In the genomic region with DNA sequence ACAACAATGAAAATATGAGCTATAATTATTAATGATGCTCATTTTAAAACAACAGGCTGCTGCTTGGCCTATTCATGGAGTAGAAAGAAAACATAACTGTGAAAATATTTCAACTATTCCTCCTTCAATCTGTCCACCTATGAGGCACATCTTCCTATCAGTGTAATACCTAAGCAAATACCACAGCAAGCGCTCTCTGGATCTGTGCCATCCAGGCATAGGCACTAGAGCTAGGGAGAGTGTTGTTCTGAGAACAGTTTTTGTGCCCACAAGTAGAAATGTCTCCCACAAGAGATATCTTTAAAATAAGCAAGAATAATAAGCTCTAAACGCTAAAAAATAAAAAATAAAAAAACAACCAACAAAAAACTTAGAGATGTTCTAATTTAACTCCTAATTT, we compare ENCODE assay signal across 25 mouse cellular contexts. TPM values are rescaled to one million over a fixed set of nuclear protein-coding genes. Genes with fewer than 3 reads are reported as not detected.
DNase-seq lines count a peak whose midpoint lies in the region; TF ChIP-seq lines count a peak whose summit lies in the region.
"Had no signal": no experiment of that assay in that cellular context is flagged by ENCODE, and none has a peak within 500 bp of the region (broad histone marks: within the 10 kb centered on the region; RNA-seq: fewer than 3 reads in every experiment).

No protein-coding gene starts in this region.

- no peaks in the 10 kb centered on the region; the same call in 1 of the 2 replicates for H3K36me3 ChIP-seq in liver, adult 2 months (ENCODE audit: control insufficient read depth, insufficient read depth, low read length)
- peaks cover 0 to 13% of the 10 kb centered on the region in 2 experiments for H3K36me3 ChIP-seq in CH12.LX (replicated peaks in 1 of 2; ENCODE audit: control insufficient read depth in 1 of 2, insufficient read depth in 1 of 2, low read length in 1 of 2)
- H3K36me3 ChIP-seq: heart, embryonic 12.5 days; liver, embryonic 12.5 days; midbrain, embryonic 13.5 days had no signal

- TF ChIP-seq EP300 in CH12.LX (IDR thresholded peaks at IDR 0.05; ENCODE audit: low read length), result no peak

- WGBS in liver, adult 2 months, result 72% methylated on average over 2 of the region's 2 CpGs

- dilution Hi-C loops in CH12.LX (cut with MboI; ENCODE audit: extremely low pct_ligation_motif_present, extremely low pct_unique_long_range_greater_than_20kb, low sequenced_read_pairs), result no loop called here

- no peak for TF ChIP-seq POLR2A in liver, adult 2 months (IDR thresholded peaks at IDR 0.05; ENCODE audit: extremely low read depth, insufficient read depth, low read length)
- no peak for TF ChIP-seq POLR2A in CH12.LX (IDR thresholded peaks at IDR 0.05; ENCODE audit: low read depth, low read length)

- H3K4me1 ChIP-seq in liver, adult 2 months (ENCODE audit: control insufficient read depth, insufficient read depth, low read length), result peaks cover 13% of the 10 kb centered on the region; the same call in 1 of the 2 replicates
- peaks cover 13 to 35% of the 10 kb centered on the region in 2 experiments for H3K4me1 ChIP-seq in CH12.LX (ENCODE audit: control insufficient read depth in 1 of 2, insufficient read depth in 2 of 2)
- H3K4me1 ChIP-seq: limb, embryonic 12.5 days had no signal

- H3K27me3 ChIP-seq in liver, adult 2 months (ENCODE audit: control insufficient read depth, insufficient read depth, low read length), result no peaks in the 10 kb centered on the region
- H3K27me3 ChIP-seq in CH12.LX (replicated peaks), result no peaks in the 10 kb centered on the region
- H3K27me3 ChIP-seq: heart, embryonic 12.5 days; limb, embryonic 12.5 days; liver, embryonic 12.5 days; megakaryocyte, embryonic 14.5 days; midbrain, embryonic 13.5 days had no signal

- peak; percentile 53 to 65 for DNase-seq in cerebellum, postnatal 10 days
- no peak for DNase-seq in cerebellum, postnatal 4 days (ENCODE audit: low spot score in 2 of 2)
- peak; percentile 43 for DNase-seq in liver, adult 2 months (ENCODE audit: extremely low read depth, low read depth, low spot score)
- no peak for DNase-seq in liver
- DNase-seq in CH12.LX (ENCODE audit: extremely low read depth), result no peak
- peak; percentile 43 for DNase-seq in Muller cell, postnatal 12 days (ENCODE audit: inconsistent ontology term)
- no peak for DNase-seq in layer of hippocampus, postnatal 36 days
- DNase-seq: adrenal gland, postnatal 10 days; gastrocnemius, adult 2 months; gastrocnemius, postnatal 36 days; heart, adult 18-20 months; kidney, adult 9 months; liver, postnatal 0 days; lung, postnatal 4 days; retina, postnatal 1 day; right cerebral cortex, postnatal 14 days; thymus, postnatal 4 days had no signal

- H3K27ac ChIP-seq in liver, adult 2 months (replicated peaks; ENCODE audit: insufficient read depth, low read depth, low read length), result no peak overlapping the region
- no peak overlapping the region for H3K27ac ChIP-seq in CH12.LX (ENCODE audit: insufficient read depth, low read depth)
- H3K27ac ChIP-seq: gastrocnemius, adult 2 months; hindbrain, embryonic 14.5 days; left cerebral cortex, adult 2 months; limb, embryonic 12.5 days; liver, embryonic 12.5 days; midbrain, embryonic 13.5 days had no signal

- H3K4me3 ChIP-seq in liver, adult 2 months (ENCODE audit: insufficient read depth, low read depth, low read length), result no peak overlapping the region
- no peak overlapping the region for H3K4me3 ChIP-seq in CH12.LX (replicated peaks in 1 of 3; ENCODE audit: low read depth in 2 of 3, low read length in 2 of 3, poor library complexity in 1 of 3)
- H3K4me3 ChIP-seq: erythroblast, embryonic 14.5 days; gastrocnemius, adult 2 months; heart, embryonic 12.5 days; left cerebral cortex, adult 2 months; limb, embryonic 12.5 days; liver, embryonic 12.5 days; megakaryocyte, embryonic 14.5 days; midbrain, embryonic 13.5 days had no signal

- no peak for TF ChIP-seq RAD21 in CH12.LX (IDR thresholded peaks at IDR 0.05; ENCODE audit: low read depth, low read length)

- H3K9me3 ChIP-seq in CH12.LX (replicated peaks; ENCODE audit: low read length), result no peaks in the 10 kb centered on the region
- H3K9me3 ChIP-seq: heart, embryonic 12.5 days; limb, embryonic 12.5 days; liver, embryonic 12.5 days; megakaryocyte, embryonic 14.5 days; midbrain, embryonic 13.5 days had no signal

- TF ChIP-seq CTCF in liver, adult 2 months (IDR thresholded peaks at IDR 0.05; ENCODE audit: low read depth, low read length), result no peak
- no peak for TF ChIP-seq CTCF in CH12.LX (conservative IDR thresholded peaks at IDR 0.05 in 1 of 2, IDR thresholded peaks at IDR 0.05 in 1 of 2; ENCODE audit: low read depth in 2 of 2, low read length in 2 of 2)

- peaks cover 15% of the 10 kb centered on the region; the same call in 1 of the 2 replicates for H3K79me2 ChIP-seq in liver, adult 2 months (ENCODE audit: control insufficient read depth, insufficient read depth, low read length)
- peaks cover 32% of the 10 kb centered on the region for H3K79me2 ChIP-seq in CH12.LX (replicated peaks; ENCODE audit: control insufficient read depth, extremely low read depth, insufficient read depth, poor library complexity, severe bottlenecking)

- in situ Hi-C loops in CH12.LX (cut with MboI; ENCODE audit: low pct_ligation_motif_present, low pct_unique_long_range_greater_than_20kb, low sequenced_read_pairs), result no loop called here

- H3K4me2 ChIP-seq in CH12.LX (ENCODE audit: insufficient read depth, low read depth, poor library complexity, severe bottlenecking), result 0 out of 2 replicates have a peak overlapping the region, but pooled peaks have one; percentile 29
- H3K4me2 ChIP-seq: heart, embryonic 12.5 days; hindbrain, embryonic 14.5 days; limb, embryonic 12.5 days; liver, embryonic 12.5 days; midbrain, embryonic 13.5 days had no signal

- no peak overlapping the region for H3K9ac ChIP-seq in liver, adult 2 months (ENCODE audit: low read depth, low read length)
- no peak overlapping the region for H3K9ac ChIP-seq in CH12.LX (ENCODE audit: insufficient read depth, low read depth)
- H3K9ac ChIP-seq: heart, embryonic 12.5 days; hindbrain, embryonic 14.5 days; limb, embryonic 12.5 days; liver, embryonic 12.5 days; liver, postnatal 0 days; midbrain, embryonic 13.5 days had no signal

TF ChIP-seq in CH12.LX, 34 proteins besides CTCF, POLR2A, EP300 and RAD21:
- no peak for TF ChIP-seq ZKSCAN1 (IDR thresholded peaks at IDR 0.05; ENCODE audit: borderline replicate concordance, low read depth, low read length)
- no peak for TF ChIP-seq JUND (conservative IDR thresholded peaks at IDR 0.05; ENCODE audit: low read depth, low read length)
- no peak for TF ChIP-seq KAT2A (IDR thresholded peaks at IDR 0.05; ENCODE audit: insufficient replicate concordance, low read length)
- no peak for TF ChIP-seq SIN3A (IDR thresholded peaks at IDR 0.05; ENCODE audit: low read length)
- TF ChIP-seq POLR2AphosphoS2 (IDR thresholded peaks at IDR 0.05; ENCODE audit: low read depth, low read length), result no peak
- no peak for TF ChIP-seq USF1 (IDR thresholded peaks at IDR 0.05; ENCODE audit: low read depth, low read length)
- no peak for TF ChIP-seq TBP (conservative IDR thresholded peaks at IDR 0.05; ENCODE audit: low read depth, low read length)
- TF ChIP-seq BHLHE40 (IDR thresholded peaks at IDR 0.05; ENCODE audit: low read depth, low read length), result no peak
- TF ChIP-seq UBTF (IDR thresholded peaks at IDR 0.05; ENCODE audit: low read depth, low read length), result no peak
- no peak for TF ChIP-seq USF2 (conservative IDR thresholded peaks at IDR 0.05; ENCODE audit: low read depth, low read length)
- TF ChIP-seq PAX5 (IDR thresholded peaks at IDR 0.05; ENCODE audit: low read length), result no peak
- no peak for TF ChIP-seq NELFE (IDR thresholded peaks at IDR 0.05; ENCODE audit: low read depth, low read length)
- no peak for TF ChIP-seq MAX (IDR thresholded peaks at IDR 0.05; ENCODE audit: low read length)
- TF ChIP-seq CHD2 (IDR thresholded peaks at IDR 0.05; ENCODE audit: low read length), result no peak
- TF ChIP-seq MAZ (IDR thresholded peaks at IDR 0.05; ENCODE audit: low read depth, low read length), result no peak

RNA-seq across cellular contexts. Expression of a gene that starts 14.0 kb away (rescaled TPM):
- total RNA-seq in liver, adult 2 months (2014; rRNA removed), result 6.6 and 10.6 TPM in 2 replicates
- 5.8 and 7.4 TPM in 2 replicates for polyA plus RNA-seq in liver, adult 2 months (2012; rRNA removed)
- total RNA-seq in CH12.LX (2012; rRNA removed), result 19.9 and 28.1 TPM in 2 replicates
- 8.9 and 9.7 TPM in 2 replicates for total RNA-seq in CH12.LX (2014; rRNA removed)
- 21.6 and 26.8 TPM in 2 replicates for polyA plus RNA-seq in CH12.LX (2012; ENCODE audit: insufficient read length, low read depth)
- total RNA-seq in layer of hippocampus, postnatal 36 days (2021), result 10 to 100 TPM; 75.2 to 89.9 TPM

RNA-seq across cellular contexts. Expression of a gene that starts 14.6 kb away (rescaled TPM):
- 0.65 and 1.0 TPM in 2 replicates for total RNA-seq in liver, adult 2 months (2014; rRNA removed)
- 0.19 and 0.24 TPM in 2 replicates for polyA plus RNA-seq in liver, adult 2 months (2012; rRNA removed)
- 10.5 and 12.7 TPM in 2 replicates for total RNA-seq in CH12.LX (2012; rRNA removed)
- total RNA-seq in CH12.LX (2014; rRNA removed), result 18.9 and 22.4 TPM in 2 replicates
- polyA plus RNA-seq in CH12.LX (2012; ENCODE audit: insufficient read length, low read depth), result 19.1 and 21.7 TPM in 2 replicates
- total RNA-seq in layer of hippocampus, postnatal 36 days (2021), result 1 to 10 TPM; 1.4 TPM

Comparison
In these comparisons a context has a peak if more than half of its experiments do, and no peak if none do; other contexts are left out.
1. DNase-seq: peak in cerebellum, postnatal 10 days (2 of 2), liver, adult 2 months (single experiment) and Muller cell, postnatal 12 days (single experiment); none in cerebellum, postnatal 4 days (0 of 2), liver (single experiment), CH12.LX (single experiment) and layer of hippocampus, postnatal 36 days (0 of 2).